Mouse (Mus musculus): ENCODE data around the gene Otulin. TPM values are rescaled to one million over a fixed set of nuclear protein-coding genes. Genes with fewer than 3 reads are reported as not detected.

The Otulin gene
- total and polyA plus RNA-seq, 3 experiments: 18.7 to 26.1 (median 24.6) TPM

- Histone ChIP-seq H3K4me1 (ENCODE audit: control insufficient read depth, insufficient read depth, low read length) (peaks cover 16% of the 10 kb centered on the region), H3K9ac (ENCODE audit: low read depth, low read length) (peak overlapping the region; percentile 73), H3K79me2 (replicated peaks; ENCODE audit: control insufficient read depth, insufficient read depth, low read length) (no peaks in the 10 kb centered on the region), H3K36me3 (ENCODE audit: control insufficient read depth, insufficient read depth, low read length) (peaks cover 37% of the 10 kb centered on the region), H3K27me3 (ENCODE audit: control insufficient read depth, insufficient read depth, low read length) (no peaks in the 10 kb centered on the region), H3K4me3 (no peak overlapping the region), H3K27ac (peak overlapping the region; percentile 94)
- 24% methylated on average over 6 of the region's 6 CpGs for WGBS
- intact Hi-C loops (cut with DNase I): no loop called here
- TF ChIP-seq CTCF (IDR thresholded peaks at IDR 0.05) (no peak), POLR2A (IDR thresholded peaks at IDR 0.05; ENCODE audit: insufficient read depth, low read depth, low read length) (peak; percentile 39)
- DNase-seq: no peak
These were observed 11.5 kb downstream of the Otulin start for GRCm38 (mm10) chr15:27618778-27619533.

GRCm38 (mm10) chr15:27617227-27617626, 13.3 kb downstream of the Otulin start:
- intact Hi-C loops (cut with DNase I): no loop called here

GRCm38 (mm10) chr15:27616159-27616558, 14.3 kb downstream of the Otulin start:
- intact Hi-C loops (cut with DNase I): no loop called here
- no peak overlapping the region for H3K9ac ChIP-seq (ENCODE audit: low read depth, low read length)
- peak overlapping the region; percentile 76 for H3K27ac ChIP-seq
- no peak overlapping the region for H3K4me3 ChIP-seq
- H3K36me3 ChIP-seq (ENCODE audit: control insufficient read depth, insufficient read depth, low read length): peaks cover 31% of the 10 kb centered on the region
- peak; percentile 78 to 86 for DNase-seq
- no peaks in the 10 kb centered on the region for H3K79me2 ChIP-seq (replicated peaks; ENCODE audit: control insufficient read depth, insufficient read depth, low read length)
- 10% methylated on average over 4 of the region's 4 CpGs for WGBS
- no peaks in the 10 kb centered on the region for H3K27me3 ChIP-seq (ENCODE audit: control insufficient read depth, insufficient read depth, low read length)
- TF ChIP-seq POLR2A (IDR thresholded peaks at IDR 0.05; ENCODE audit: insufficient read depth, low read depth, low read length): 0 out of 2 replicates have a peak, but pooled peaks have one; percentile 14
- TF ChIP-seq CTCF (IDR thresholded peaks at IDR 0.05): peak; percentile 53
- TF ChIP-seq EP300 (IDR thresholded peaks at IDR 0.05; ENCODE audit: insufficient read depth, low read depth, low read length): peak; percentile 86
- peaks cover 14% of the 10 kb centered on the region for H3K4me1 ChIP-seq (ENCODE audit: control insufficient read depth, insufficient read depth, low read length)

More at GRCm38 (mm10) chr15:27617227-27617626, 13.3 kb downstream of the Otulin start:
- Histone ChIP-seq H3K9ac (ENCODE audit: low read depth, low read length) (no peak overlapping the region), H3K27ac (peak overlapping the region; percentile 76), H3K36me3 (ENCODE audit: control insufficient read depth, insufficient read depth, low read length) (peaks cover 31% of the 10 kb centered on the region), H3K4me1 (ENCODE audit: control insufficient read depth, insufficient read depth, low read length) (peaks cover 16% of the 10 kb centered on the region), H3K27me3 (ENCODE audit: control insufficient read depth, insufficient read depth, low read length) (no peaks in the 10 kb centered on the region), H3K4me3 (no peak overlapping the region), H3K79me2 (replicated peaks; ENCODE audit: control insufficient read depth, insufficient read depth, low read length) (no peaks in the 10 kb centered on the region)
- TF ChIP-seq POLR2A (IDR thresholded peaks at IDR 0.05; ENCODE audit: insufficient read depth, low read depth, low read length) (no peak), CTCF (IDR thresholded peaks at IDR 0.05) (no peak), EP300 (IDR thresholded peaks at IDR 0.05; ENCODE audit: insufficient read depth, low read depth, low read length) (no peak)
- 62% methylated on average over 3 of the region's 3 CpGs for WGBS
- no peak for DNase-seq

- Histone ChIP-seq H3K4me1 (ENCODE audit: control insufficient read depth, insufficient read depth, low read length) (peaks cover 1% of the 10 kb centered on the region), H3K4me3 (no peak overlapping the region), H3K9ac (ENCODE audit: low read depth, low read length) (no peak overlapping the region), H3K27ac (no peak overlapping the region; the same call in 1 of the 2 replicates), H3K79me2 (replicated peaks; ENCODE audit: control insufficient read depth, insufficient read depth, low read length) (no peaks in the 10 kb centered on the region; the same call in 1 of the 2 replicates), H3K36me3 (ENCODE audit: control insufficient read depth, insufficient read depth, low read length) (peaks cover 14% of the 10 kb centered on the region), H3K27me3 (ENCODE audit: control insufficient read depth, insufficient read depth, low read length) (no peaks in the 10 kb centered on the region)
- DNase-seq: no peak
- intact Hi-C loops (cut with DNase I): loop anchor here (1.0 to 5.0 kb wide), 2 partner anchors 146 to 287 kb away; partner anchors contain the start of gene Ank
- WGBS: 94% methylated on average over 4 of the region's 4 CpGs
- TF ChIP-seq EP300 (IDR thresholded peaks at IDR 0.05; ENCODE audit: insufficient read depth, low read depth, low read length) (no peak), POLR2A (IDR thresholded peaks at IDR 0.05; ENCODE audit: insufficient read depth, low read depth, low read length) (no peak), CTCF (IDR thresholded peaks at IDR 0.05) (no peak)
These were observed 17.2 kb downstream of the Otulin start for GRCm38 (mm10) chr15:27613255-27613654.

- DNase-seq: peak; percentile 62 to 66
- intact Hi-C loops (cut with DNase I): loop anchor here (1.0 to 5.0 kb wide), 2 partner anchors 145 to 286 kb away; partner anchors contain the start of gene Ank
- Histone ChIP-seq H3K9ac (ENCODE audit: low read depth, low read length) (no peak overlapping the region), H3K4me3 (no peak overlapping the region), H3K27ac (peak overlapping the region; percentile 52; the same call in 1 of the 2 replicates), H3K27me3 (ENCODE audit: control insufficient read depth, insufficient read depth, low read length) (no peaks in the 10 kb centered on the region), H3K4me1 (ENCODE audit: control insufficient read depth, insufficient read depth, low read length) (peaks cover 1% of the 10 kb centered on the region), H3K36me3 (ENCODE audit: control insufficient read depth, insufficient read depth, low read length) (peaks cover 9% of the 10 kb centered on the region), H3K79me2 (replicated peaks; ENCODE audit: control insufficient read depth, insufficient read depth, low read length) (no peaks in the 10 kb centered on the region; the same call in 1 of the 2 replicates)
- WGBS: 32% methylated on average over 6 of the region's 6 CpGs
- TF ChIP-seq POLR2A (IDR thresholded peaks at IDR 0.05; ENCODE audit: insufficient read depth, low read depth, low read length) (no peak), EP300 (IDR thresholded peaks at IDR 0.05; ENCODE audit: insufficient read depth, low read depth, low read length) (peak; percentile 73)
These were observed 17.8 kb downstream of the Otulin start for GRCm38 (mm10) chr15:27612533-27613221.

Data from heart, adult 2 months (tissue).